Mouse (Mus musculus): ENCODE results near the gene Tnrc6a. TPM values are rescaled to one million over a fixed set of nuclear protein-coding genes. Genes with fewer than 3 reads are reported as not detected.

Gene Tnrc6a
- polyA plus RNA-seq, 1 experiment from 2014 or later: 59.6 TPM

DNA sequence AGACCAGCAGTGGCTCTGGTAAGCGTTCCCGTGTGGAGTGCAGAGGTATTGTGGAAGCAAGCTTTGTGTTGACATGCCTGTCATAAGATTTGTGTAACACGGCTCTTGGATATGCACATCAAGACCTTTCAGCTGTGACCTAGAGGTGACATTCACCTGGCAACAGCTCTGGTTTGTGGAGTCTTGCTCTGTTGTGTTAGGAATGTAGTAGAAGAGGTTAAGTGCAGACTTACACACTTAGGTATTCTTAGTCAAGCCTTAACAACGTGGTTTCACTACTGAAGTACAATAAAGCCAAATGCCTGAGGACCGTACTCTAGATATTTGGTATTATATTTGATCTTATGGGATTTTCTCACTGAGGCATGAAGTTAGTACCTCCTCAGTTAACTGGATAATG, 48.4 kb downstream of the Tnrc6a start:
- no peak overlapping the region for H3K4me3 ChIP-seq (ENCODE audit: low read depth, low read length)
- peak; percentile 79 for ATAC-seq
- H3K9ac ChIP-seq (replicated peaks; ENCODE audit: low read depth): no peak overlapping the region
- H3K27me3 ChIP-seq (replicated peaks; ENCODE audit: insufficient read depth, low read length): no peaks in the 10 kb centered on the region
- TF ChIP-seq EP300 (IDR thresholded peaks at IDR 0.05): peak; percentile 45; the same call in 1 of the 2 replicates
- TF ChIP-seq CTCF (IDR thresholded peaks at IDR 0.05): no peak
- no peaks in the 10 kb centered on the region for H3K4me1 ChIP-seq (ENCODE audit: insufficient read depth, low read depth, low read length)
- no peak overlapping the region for H3K27ac ChIP-seq (ENCODE audit: low read length)
- peaks cover 48% of the 10 kb centered on the region for H3K36me3 ChIP-seq (ENCODE audit: insufficient read depth, low read length)
- 60% methylated on average over 5 of the region's 5 CpGs for WGBS
- DNase-seq (ENCODE audit: low spot score): peak; percentile 53
- H3K9me3 ChIP-seq (ENCODE audit: low read length): no peaks in the 10 kb centered on the region
- no peak overlapping the region for H3K4me2 ChIP-seq (replicated peaks; ENCODE audit: low read depth, low read length)

DNA sequence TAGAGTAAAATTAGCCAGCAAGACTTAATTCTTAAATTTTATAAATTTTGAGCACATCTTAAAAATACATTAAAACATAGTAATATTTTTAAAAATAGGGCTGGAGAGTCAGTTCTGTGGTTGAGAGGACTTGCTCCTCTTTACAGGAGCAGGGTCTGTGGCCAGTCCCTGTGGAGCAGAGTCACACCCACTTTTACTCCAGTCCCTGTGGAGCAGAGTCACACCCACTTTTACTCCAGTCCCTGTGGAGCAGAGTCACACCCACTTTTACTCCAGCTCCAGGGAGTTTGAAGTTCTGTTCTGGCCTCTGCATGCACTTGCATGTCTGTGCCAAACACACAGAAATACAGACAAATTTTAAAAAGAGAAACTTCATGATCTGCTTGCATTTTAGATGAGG, 53.5 kb downstream of the Tnrc6a start:
- no peak overlapping the region for H3K9ac ChIP-seq (replicated peaks; ENCODE audit: low read depth)
- H3K9me3 ChIP-seq (ENCODE audit: low read length): no peaks in the 10 kb centered on the region
- no peak overlapping the region for H3K4me2 ChIP-seq (replicated peaks; ENCODE audit: low read depth, low read length)
- no peak overlapping the region for H3K27ac ChIP-seq (ENCODE audit: low read length)
- H3K36me3 ChIP-seq (ENCODE audit: insufficient read depth, low read length): peaks cover 32% of the 10 kb centered on the region; the same call in 1 of the 2 replicates
- no peak for DNase-seq (ENCODE audit: low spot score)
- TF ChIP-seq EP300 (IDR thresholded peaks at IDR 0.05) (no peak), CTCF (IDR thresholded peaks at IDR 0.05) (no peak)
- ATAC-seq: no peak
- H3K4me3 ChIP-seq (ENCODE audit: low read depth, low read length): no peak overlapping the region
- H3K4me1 ChIP-seq (ENCODE audit: insufficient read depth, low read depth, low read length): no peaks in the 10 kb centered on the region
- no peaks in the 10 kb centered on the region for H3K27me3 ChIP-seq (replicated peaks; ENCODE audit: insufficient read depth, low read length)

DNA sequence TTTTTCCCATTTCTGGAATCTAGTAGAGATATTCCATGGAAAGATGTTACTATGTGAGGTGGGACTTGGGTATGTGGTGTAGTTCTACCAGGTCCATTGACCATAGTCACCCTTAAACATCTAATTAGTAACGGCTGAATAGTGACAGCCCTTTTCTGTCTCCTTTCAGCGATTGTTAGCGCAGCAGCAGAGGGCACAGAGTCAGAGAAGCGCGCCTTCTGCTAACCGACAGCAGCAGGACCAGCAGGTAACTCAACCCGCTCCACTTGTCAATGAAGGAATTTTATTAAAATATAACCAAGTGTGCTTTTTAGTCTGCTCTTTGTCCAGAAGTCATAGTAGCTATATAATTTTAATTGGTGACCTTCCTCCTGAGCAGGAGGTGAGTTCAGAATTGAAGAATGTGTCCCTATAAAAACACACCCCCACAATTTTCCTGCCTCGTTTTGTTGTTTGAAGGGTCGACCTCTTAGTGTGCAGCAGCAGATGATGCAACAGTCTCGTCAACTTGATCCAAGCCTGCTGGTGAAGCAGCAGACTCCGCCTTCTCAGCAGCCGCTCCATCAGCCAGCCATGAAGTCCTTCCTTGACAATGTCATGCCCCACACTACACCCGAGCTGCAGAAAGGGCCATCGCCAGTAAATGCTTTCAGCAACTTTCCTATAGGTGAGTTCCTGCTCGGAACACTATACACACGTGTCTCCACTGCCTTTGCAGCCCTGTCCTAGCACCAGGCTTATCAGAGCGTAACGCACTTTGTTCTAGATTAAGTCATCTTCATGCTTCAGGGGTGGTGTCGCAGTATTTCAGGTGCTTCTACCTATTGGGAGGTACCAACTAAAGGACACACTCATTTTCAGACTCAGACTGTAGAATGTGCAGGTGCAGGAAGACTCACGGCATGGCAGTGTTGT, 58.4 kb downstream of the Tnrc6a start:
- H3K36me3 ChIP-seq (ENCODE audit: insufficient read depth, low read length): peaks cover 56% of the 10 kb centered on the region
- H3K4me2 ChIP-seq (replicated peaks; ENCODE audit: low read depth, low read length): no peak overlapping the region
- DNase-seq (ENCODE audit: low spot score) (peak; percentile 38), ATAC-seq (no peak)
- no peaks in the 10 kb centered on the region for H3K9me3 ChIP-seq (ENCODE audit: low read length)
- TF ChIP-seq EP300 (IDR thresholded peaks at IDR 0.05) (no peak), CTCF (IDR thresholded peaks at IDR 0.05) (no peak)
- no peak overlapping the region for H3K9ac ChIP-seq (replicated peaks; ENCODE audit: low read depth)
- H3K4me3 ChIP-seq (ENCODE audit: low read depth, low read length): no peak overlapping the region
- H3K4me1 ChIP-seq (ENCODE audit: insufficient read depth, low read depth, low read length): no peaks in the 10 kb centered on the region
- no peaks in the 10 kb centered on the region for H3K27me3 ChIP-seq (replicated peaks; ENCODE audit: insufficient read depth, low read length)
- WGBS: 81% methylated on average over 20 of the region's 20 CpGs
- no peak overlapping the region for H3K27ac ChIP-seq (ENCODE audit: low read length)

DNA sequence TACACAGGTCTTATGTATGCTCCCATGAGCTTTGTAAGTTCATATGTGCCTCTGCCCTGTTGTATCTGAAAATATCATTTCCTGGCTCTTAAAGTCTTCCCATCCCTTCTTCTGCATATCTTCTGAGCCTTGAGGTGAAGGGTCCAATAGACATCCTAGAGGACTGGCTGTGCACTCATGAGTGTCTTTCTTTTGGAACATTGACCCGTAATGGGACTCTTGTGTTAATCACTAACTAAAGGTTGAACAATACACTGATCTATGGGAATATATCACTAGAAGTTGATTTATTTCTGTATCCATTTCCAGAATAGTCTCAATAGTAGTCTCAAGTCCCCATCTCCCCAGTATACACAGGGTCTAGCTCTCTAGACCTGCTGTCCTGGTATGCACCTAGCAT, 61.2 kb downstream of the Tnrc6a start:
- ATAC-seq (no peak), DNase-seq (ENCODE audit: low spot score) (no peak)
- peaks cover 77% of the 10 kb centered on the region for H3K36me3 ChIP-seq (ENCODE audit: insufficient read depth, low read length)
- H3K4me1 ChIP-seq (ENCODE audit: insufficient read depth, low read depth, low read length): no peaks in the 10 kb centered on the region
- H3K9me3 ChIP-seq (ENCODE audit: low read length): no peaks in the 10 kb centered on the region
- WGBS: 90% methylated on average over 1 of the region's 1 CpGs
- H3K27me3 ChIP-seq (replicated peaks; ENCODE audit: insufficient read depth, low read length): no peaks in the 10 kb centered on the region
- no peak overlapping the region for H3K4me3 ChIP-seq (ENCODE audit: low read depth, low read length)
- no peak overlapping the region for H3K9ac ChIP-seq (replicated peaks; ENCODE audit: low read depth)
- H3K4me2 ChIP-seq (replicated peaks; ENCODE audit: low read depth, low read length): no peak overlapping the region
- no peak overlapping the region for H3K27ac ChIP-seq (ENCODE audit: low read length)
- TF ChIP-seq CTCF (IDR thresholded peaks at IDR 0.05) (no peak), EP300 (IDR thresholded peaks at IDR 0.05) (no peak)

DNA sequence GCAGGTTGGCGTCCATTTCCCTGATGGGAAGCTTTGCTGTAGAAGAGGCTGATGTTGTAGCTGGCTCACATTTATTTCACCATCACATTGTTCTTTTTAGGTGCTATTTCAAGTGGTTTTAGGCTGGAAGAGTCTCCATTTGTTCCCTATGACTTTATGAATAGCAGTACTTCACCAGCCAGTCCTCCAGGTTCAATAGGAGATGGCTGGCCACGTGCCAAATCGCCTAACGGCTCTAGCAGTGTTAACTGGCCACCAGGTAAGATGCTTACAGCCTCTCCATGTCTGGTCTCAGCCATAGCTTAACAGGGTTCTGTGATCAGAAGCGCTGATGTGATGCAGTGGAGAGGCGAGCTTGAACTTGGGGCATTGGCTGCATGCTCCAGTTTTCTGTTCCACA, 62.8 kb downstream of the Tnrc6a start:
- TF ChIP-seq EP300 (IDR thresholded peaks at IDR 0.05) (no peak), CTCF (IDR thresholded peaks at IDR 0.05) (no peak)
- Histone ChIP-seq H3K4me2 (replicated peaks; ENCODE audit: low read depth, low read length) (no peak overlapping the region), H3K9me3 (ENCODE audit: low read length) (no peaks in the 10 kb centered on the region), H3K36me3 (ENCODE audit: insufficient read depth, low read length) (peaks cover 77% of the 10 kb centered on the region), H3K4me3 (ENCODE audit: low read depth, low read length) (no peak overlapping the region), H3K4me1 (ENCODE audit: insufficient read depth, low read depth, low read length) (no peaks in the 10 kb centered on the region), H3K9ac (replicated peaks; ENCODE audit: low read depth) (no peak overlapping the region), H3K27ac (ENCODE audit: low read length) (no peak overlapping the region), H3K27me3 (replicated peaks; ENCODE audit: insufficient read depth, low read length) (no peaks in the 10 kb centered on the region)
- DNase-seq (ENCODE audit: low spot score) (no peak), ATAC-seq (no peak)
- 80% methylated on average over 6 of the region's 6 CpGs for WGBS

DNA sequence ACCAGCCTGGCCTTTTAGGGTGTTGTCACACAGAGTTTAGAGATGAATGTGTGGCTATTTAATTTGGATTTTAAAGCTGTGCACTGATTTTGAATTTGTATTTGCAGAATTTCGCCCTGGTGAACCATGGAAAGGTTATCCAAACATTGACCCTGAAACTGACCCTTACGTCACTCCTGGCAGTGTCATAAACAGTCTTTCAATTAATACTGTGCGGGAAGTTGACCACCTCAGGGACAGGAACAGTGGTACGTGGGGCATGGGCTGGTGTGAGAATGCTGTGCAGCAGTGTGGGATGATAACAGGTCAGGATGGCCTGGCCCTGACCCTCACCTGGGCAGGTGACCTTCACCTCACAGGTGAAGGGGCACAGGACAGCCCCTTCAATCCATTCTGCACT, 63.6 kb downstream of the Tnrc6a start:
- no peak overlapping the region for H3K4me3 ChIP-seq (ENCODE audit: low read depth, low read length)
- no peak for TF ChIP-seq CTCF (IDR thresholded peaks at IDR 0.05)
- no peak for TF ChIP-seq EP300 (IDR thresholded peaks at IDR 0.05)
- no peak for DNase-seq (ENCODE audit: low spot score)
- H3K9ac ChIP-seq (replicated peaks; ENCODE audit: low read depth): no peak overlapping the region
- 62% methylated on average over 4 of the region's 4 CpGs for WGBS
- H3K9me3 ChIP-seq (ENCODE audit: low read length): no peaks in the 10 kb centered on the region
- no peak overlapping the region for H3K27ac ChIP-seq (ENCODE audit: low read length)
- ATAC-seq: no peak
- H3K4me2 ChIP-seq (replicated peaks; ENCODE audit: low read depth, low read length): no peak overlapping the region
- H3K27me3 ChIP-seq (replicated peaks; ENCODE audit: insufficient read depth, low read length): no peaks in the 10 kb centered on the region
- H3K36me3 ChIP-seq (ENCODE audit: insufficient read depth, low read length): peaks cover 79% of the 10 kb centered on the region
- no peaks in the 10 kb centered on the region for H3K4me1 ChIP-seq (ENCODE audit: insufficient read depth, low read depth, low read length)

Data from lung, postnatal 0 days (tissue).